Mouse (Mus musculus): ENCODE results near the gene Serinc5.
"Not testable (repeated sequence)": the region's sequence is repeated elsewhere in the genome, so short reads cannot be mapped to it uniquely, and the experiment has no call there.

Serinc5 gene

DNA sequence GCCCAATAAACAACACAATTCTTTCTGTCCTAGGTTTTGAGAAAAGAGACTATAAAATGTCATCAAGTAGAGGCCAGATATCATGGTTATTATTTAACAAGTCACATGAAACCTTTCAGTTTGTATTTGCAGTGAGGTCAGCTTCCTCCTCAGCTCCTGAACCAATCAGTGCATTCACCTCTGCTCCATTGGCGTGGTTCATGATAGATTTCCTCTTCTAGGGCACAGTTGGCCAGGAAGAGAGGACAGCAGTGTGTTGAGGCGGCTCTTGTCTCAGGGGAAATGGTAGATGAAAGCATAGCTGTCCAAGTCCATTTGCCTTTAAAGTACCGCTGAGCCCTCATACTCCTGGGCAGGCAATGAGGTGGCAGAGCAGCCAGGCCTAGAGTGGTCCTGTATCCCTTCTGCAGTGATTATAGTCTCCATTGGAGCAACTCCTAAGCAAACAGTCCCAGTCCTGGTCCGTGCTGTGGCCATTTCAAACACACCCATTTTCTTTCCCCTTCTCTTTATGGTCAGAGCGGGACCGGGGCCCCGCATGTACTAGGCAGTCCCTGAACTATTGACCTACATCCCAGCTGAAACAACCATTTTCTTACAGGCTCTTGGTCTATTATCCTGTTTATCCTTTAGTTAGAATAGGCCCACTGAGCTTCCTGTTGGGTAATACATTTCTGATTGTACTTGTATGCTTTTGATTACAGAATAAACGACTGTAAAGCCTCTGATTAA lies 51.8 kb downstream of the Serinc5 start:
- DNase-seq (ENCODE audit: extremely low spot score, low read depth, low spot score) = no peak

DNA sequence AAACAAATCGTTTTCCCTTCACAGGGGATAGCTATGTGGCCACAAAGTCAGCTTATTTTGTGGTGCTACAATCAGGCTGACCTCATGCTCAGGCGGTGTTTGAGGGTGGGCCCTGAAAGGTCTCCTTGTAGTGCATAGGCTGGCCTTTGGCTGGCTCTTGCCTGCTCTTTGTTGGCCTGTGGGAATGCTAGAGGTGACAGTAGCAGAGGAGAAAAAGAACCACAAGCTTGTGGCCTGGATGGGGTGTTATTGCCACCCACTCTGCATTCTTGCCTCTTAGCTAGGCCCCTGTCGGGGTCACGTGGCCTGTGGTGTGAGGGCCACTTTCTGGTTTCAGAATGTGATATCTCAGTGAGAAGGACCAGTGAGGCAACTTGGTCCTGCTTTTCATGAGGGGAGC lies 54.1 kb downstream of the Serinc5 start:
- no peak for DNase-seq (ENCODE audit: extremely low spot score, low read depth, low spot score)

- DNase-seq (ENCODE audit: extremely low spot score, low read depth, low spot score) = no peak
These were observed 57.5 kb downstream of the Serinc5 start for GRCm38 (mm10) chr13:92668214-92668985.

DNA sequence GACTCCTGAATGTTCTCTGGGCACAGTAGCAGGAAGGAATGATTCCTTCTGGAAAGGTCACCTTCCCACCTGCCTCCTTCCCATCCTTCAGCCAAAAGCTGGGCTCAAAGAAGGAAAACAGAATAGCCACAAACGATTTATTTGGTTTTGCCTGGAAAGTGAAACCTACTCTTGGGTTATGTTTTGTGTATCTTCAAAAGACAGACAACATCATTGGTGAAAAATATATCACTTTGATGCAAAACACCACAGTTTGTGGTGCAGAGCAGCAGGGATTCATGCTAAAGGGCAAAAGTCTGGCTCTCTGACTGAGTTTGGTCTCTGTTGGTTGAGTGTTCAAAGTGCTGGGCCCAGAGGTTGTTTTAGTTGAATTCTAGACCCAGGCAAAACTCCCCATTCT lies 60.8 kb downstream of the Serinc5 start:
- DNase-seq (ENCODE audit: extremely low spot score, low read depth, low spot score) = no peak

DNA sequence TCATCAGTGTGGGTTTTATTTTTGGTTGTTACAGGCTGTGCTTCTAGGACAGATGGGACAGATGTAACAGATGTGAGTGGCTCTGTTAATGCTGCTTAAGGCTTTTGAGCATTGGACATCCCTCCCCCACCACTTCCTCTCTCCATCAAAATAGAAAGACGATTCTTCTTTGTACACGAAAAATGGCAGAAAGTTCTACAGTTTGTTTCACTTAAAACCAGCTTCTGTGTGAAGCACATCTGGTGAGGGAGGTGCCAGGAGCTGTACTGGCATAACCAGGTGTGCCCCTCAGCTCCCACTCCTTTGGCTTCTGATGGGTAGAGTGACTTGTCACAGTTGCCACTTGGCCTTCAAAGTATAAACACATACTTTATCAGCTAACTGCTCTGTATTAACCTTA lies 63.8 kb downstream of the Serinc5 start:
- no peak for DNase-seq (ENCODE audit: extremely low spot score, low read depth, low spot score)

DNA sequence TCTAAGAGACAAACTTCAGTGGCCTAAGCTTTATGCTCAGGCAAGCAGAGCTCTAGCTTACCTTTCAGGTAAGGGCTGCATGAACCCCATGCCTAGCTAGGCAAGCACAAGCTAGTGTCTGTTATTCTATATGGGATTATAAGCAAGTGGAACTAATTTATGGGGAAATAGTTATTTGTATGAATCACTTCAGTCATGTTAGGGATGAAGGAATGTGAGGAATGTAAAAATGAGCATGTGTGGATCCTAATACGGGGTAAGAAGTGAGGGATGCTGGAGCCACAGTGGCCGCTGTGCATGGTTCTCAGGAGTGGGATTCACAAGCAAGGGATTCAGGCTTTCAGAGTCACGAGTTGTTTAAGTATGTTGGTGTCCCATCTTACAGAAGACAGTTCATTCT lies 64.4 kb downstream of the Serinc5 start:
- no peak for DNase-seq (ENCODE audit: extremely low spot score, low read depth, low spot score)

- no peak for DNase-seq (ENCODE audit: extremely low spot score, low read depth, low spot score)
These were observed 65.2 kb downstream of the Serinc5 start for GRCm38 (mm10) chr13:92675897-92676584.

- DNase-seq (ENCODE audit: extremely low spot score, low read depth, low spot score) = no peak
These were observed 66.8 kb downstream of the Serinc5 start for GRCm38 (mm10) chr13:92677656-92678055.

- DNase-seq (ENCODE audit: extremely low spot score, low read depth, low spot score) = no peak
These were observed 68.8 kb downstream of the Serinc5 start for GRCm38 (mm10) chr13:92679661-92680060.

GRCm38 (mm10) chr13:92681541-92681940 lies 70.7 kb downstream of the Serinc5 start:
- no peak for DNase-seq (ENCODE audit: extremely low spot score, low read depth, low spot score)

GRCm38 (mm10) chr13:92682833-92683232 lies 71.9 kb downstream of the Serinc5 start:
- no peak for DNase-seq (ENCODE audit: extremely low spot score, low read depth, low spot score)

GRCm38 (mm10) chr13:92683464-92683863 lies 72.6 kb downstream of the Serinc5 start:
- DNase-seq (ENCODE audit: extremely low spot score, low read depth, low spot score) = no peak

- no peak for DNase-seq (ENCODE audit: extremely low spot score, low read depth, low spot score)
These were observed 73.4 kb downstream of the Serinc5 start for GRCm38 (mm10) chr13:92684310-92684709.

GRCm38 (mm10) chr13:92685273-92685672 lies 74.4 kb downstream of the Serinc5 start:
- DNase-seq (ENCODE audit: extremely low spot score, low read depth, low spot score) = no peak

GRCm38 (mm10) chr13:92687151-92687550 lies 76.3 kb downstream of the Serinc5 start:
- DNase-seq (ENCODE audit: extremely low spot score, low read depth, low spot score) = not testable (repeated sequence)

GRCm38 (mm10) chr13:92689061-92689460 lies 78.2 kb downstream of the Serinc5 start:
- DNase-seq (ENCODE audit: extremely low spot score, low read depth, low spot score) = no peak

- DNase-seq (ENCODE audit: extremely low spot score, low read depth, low spot score) = no peak
These were observed 83.1 kb downstream of the Serinc5 start for GRCm38 (mm10) chr13:92693866-92694550.

GRCm38 (mm10) chr13:92696491-92696939 lies 85.6 kb downstream of the Serinc5 start:
- no peak for DNase-seq (ENCODE audit: extremely low spot score, low read depth, low spot score)

- DNase-seq (ENCODE audit: extremely low spot score, low read depth, low spot score) = no peak
These were observed 86.2 kb downstream of the Serinc5 start for GRCm38 (mm10) chr13:92697141-92697540.

DNA sequence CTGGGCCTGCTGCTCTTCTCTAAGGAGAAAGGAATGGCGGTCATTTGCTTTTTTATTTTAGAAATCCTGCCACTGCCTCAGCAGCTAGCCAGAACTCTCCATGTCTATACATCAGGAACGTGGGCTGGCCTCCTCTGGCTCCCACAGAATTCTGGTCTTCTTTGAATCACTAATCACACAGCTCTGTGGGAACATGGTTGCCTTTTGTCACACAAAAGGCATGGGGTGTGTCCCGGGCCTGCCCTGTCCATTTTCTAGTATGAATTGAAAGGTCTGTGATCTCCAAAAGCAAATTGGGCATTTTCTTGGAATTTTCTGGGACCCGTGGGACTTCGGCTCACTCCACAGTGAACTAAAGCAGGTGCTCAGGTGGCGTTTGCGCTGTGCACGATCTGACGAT lies 87.9 kb downstream of the Serinc5 start:
- no peak for DNase-seq (ENCODE audit: extremely low spot score, low read depth, low spot score)

GRCm38 (mm10) chr13:92699395-92699794 lies 88.5 kb downstream of the Serinc5 start:
- no peak for DNase-seq (ENCODE audit: extremely low spot score, low read depth, low spot score)

Measured in hindlimb bud, embryonic 11.5 days (tissue).